Mouse (Mus musculus): Measurements from ENCODE around the gene Tsku. TPM values are rescaled to one million over a fixed set of nuclear protein-coding genes. Genes with fewer than 3 reads are reported as not detected.

Gene Tsku
- polyA plus RNA-seq, 1 experiment from 2014 or later = 11.3 TPM

- H3K36me3 ChIP-seq (ENCODE audit: control insufficient read depth, insufficient read depth, low read length) = no peaks in the 10 kb centered on the region
- H3K4me2 ChIP-seq (ENCODE audit: low read depth) = no peak overlapping the region
- WGBS = 88% methylated on average over 7 of the region's 7 CpGs
- DNase-seq (ENCODE audit: low spot score) = no peak
- no peaks in the 10 kb centered on the region for H3K27me3 ChIP-seq (ENCODE audit: control insufficient read depth, insufficient read depth, low read length)
- H3K9ac ChIP-seq (ENCODE audit: low read length) = no peak overlapping the region
- no peak overlapping the region for H3K27ac ChIP-seq (ENCODE audit: low read depth, low read length)
- ATAC-seq (ENCODE audit: insufficient read depth, low FRiP score, low TSS enrichment) = no peak
- H3K4me3 ChIP-seq (ENCODE audit: low read depth, low read length) = no peak overlapping the region
- H3K4me1 ChIP-seq (ENCODE audit: control insufficient read depth, insufficient read depth, low read length) = no peaks in the 10 kb centered on the region
- H3K9me3 ChIP-seq (ENCODE audit: control insufficient read depth, low read length) = no peaks in the 10 kb centered on the region
These were observed 35.1 kb downstream of the Tsku start for GRCm38 (mm10) chr7:98326051-98326450.

GRCm38 (mm10) chr7:98324228-98324627 is 36.9 kb downstream of the Tsku start:
- no peak overlapping the region for H3K9ac ChIP-seq (ENCODE audit: low read length)
- H3K4me3 ChIP-seq (ENCODE audit: low read depth, low read length) = no peak overlapping the region
- no peak overlapping the region for H3K4me2 ChIP-seq (ENCODE audit: low read depth)
- H3K27me3 ChIP-seq (ENCODE audit: control insufficient read depth, insufficient read depth, low read length) = no peaks in the 10 kb centered on the region
- ATAC-seq (ENCODE audit: insufficient read depth, low FRiP score, low TSS enrichment) (no peak), DNase-seq (ENCODE audit: low spot score) (no peak)
- no peaks in the 10 kb centered on the region for H3K9me3 ChIP-seq (ENCODE audit: control insufficient read depth, low read length)
- no peaks in the 10 kb centered on the region for H3K36me3 ChIP-seq (ENCODE audit: control insufficient read depth, insufficient read depth, low read length)
- no peak overlapping the region for H3K27ac ChIP-seq (ENCODE audit: low read depth, low read length)
- no peaks in the 10 kb centered on the region for H3K4me1 ChIP-seq (ENCODE audit: control insufficient read depth, insufficient read depth, low read length)
- 81% methylated on average over 1 of the region's 1 CpGs for WGBS

- no peak overlapping the region for H3K9ac ChIP-seq (ENCODE audit: low read length)
- 34% methylated on average over 5 of the region's 5 CpGs for WGBS
- no peaks in the 10 kb centered on the region for H3K36me3 ChIP-seq (ENCODE audit: control insufficient read depth, insufficient read depth, low read length)
- DNase-seq (ENCODE audit: low spot score) (no peak), ATAC-seq (ENCODE audit: insufficient read depth, low FRiP score, low TSS enrichment) (no peak)
- H3K4me1 ChIP-seq (ENCODE audit: control insufficient read depth, insufficient read depth, low read length) = no peaks in the 10 kb centered on the region
- H3K4me3 ChIP-seq (ENCODE audit: low read depth, low read length) = no peak overlapping the region
- no peak overlapping the region for H3K27ac ChIP-seq (ENCODE audit: low read depth, low read length)
- H3K9me3 ChIP-seq (ENCODE audit: control insufficient read depth, low read length) = no peaks in the 10 kb centered on the region
- H3K4me2 ChIP-seq (ENCODE audit: low read depth) = no peak overlapping the region
- no peaks in the 10 kb centered on the region for H3K27me3 ChIP-seq (ENCODE audit: control insufficient read depth, insufficient read depth, low read length)
These were observed 37.7 kb downstream of the Tsku start for GRCm38 (mm10) chr7:98323288-98324019.

GRCm38 (mm10) chr7:98322415-98322814 is 38.7 kb downstream of the Tsku start:
- Histone ChIP-seq H3K9ac (ENCODE audit: low read length) (no peak overlapping the region), H3K4me2 (ENCODE audit: low read depth) (no peak overlapping the region), H3K4me1 (ENCODE audit: control insufficient read depth, insufficient read depth, low read length) (no peaks in the 10 kb centered on the region), H3K27me3 (ENCODE audit: control insufficient read depth, insufficient read depth, low read length) (no peaks in the 10 kb centered on the region), H3K4me3 (ENCODE audit: low read depth, low read length) (no peak overlapping the region), H3K36me3 (ENCODE audit: control insufficient read depth, insufficient read depth, low read length) (no peaks in the 10 kb centered on the region), H3K9me3 (ENCODE audit: control insufficient read depth, low read length) (no peaks in the 10 kb centered on the region), H3K27ac (ENCODE audit: low read depth, low read length) (no peak overlapping the region)
- WGBS = 83% methylated on average over 3 of the region's 3 CpGs
- DNase-seq (ENCODE audit: low spot score) (no peak), ATAC-seq (ENCODE audit: insufficient read depth, low FRiP score, low TSS enrichment) (no peak)

- Histone ChIP-seq H3K4me1 (ENCODE audit: control insufficient read depth, insufficient read depth, low read length) (no peaks in the 10 kb centered on the region), H3K27me3 (ENCODE audit: control insufficient read depth, insufficient read depth, low read length) (no peaks in the 10 kb centered on the region), H3K4me2 (ENCODE audit: low read depth) (no peak within 1 kb of the TSS), H3K4me3 (ENCODE audit: low read depth, low read length) (no peak within 1 kb of the TSS), H3K27ac (ENCODE audit: low read depth, low read length) (no peak within 1 kb of the TSS), H3K36me3 (ENCODE audit: control insufficient read depth, insufficient read depth, low read length) (no peaks in the 10 kb centered on the region), H3K9me3 (ENCODE audit: control insufficient read depth, low read length) (no peaks in the 10 kb centered on the region), H3K9ac (ENCODE audit: low read length) (no peak within 1 kb of the TSS)
- DNase-seq (ENCODE audit: low spot score) = no peak
- 91% methylated on average over 2 of the region's 2 CpGs for WGBS
- no peak for ATAC-seq (ENCODE audit: insufficient read depth, low FRiP score, low TSS enrichment)
These were observed 40.0 kb downstream of the Tsku start, which contains the start of gene Acer3 for GRCm38 (mm10) chr7:98321083-98321482. Gene Acer3, minus strand, starts transcription at chr7:98321208.

GRCm38 (mm10) chr7:98320006-98320556 is 41.0 kb downstream of the Tsku start:
- H3K27ac ChIP-seq (ENCODE audit: low read depth, low read length) = no peak overlapping the region
- H3K4me1 ChIP-seq (ENCODE audit: control insufficient read depth, insufficient read depth, low read length) = no peaks in the 10 kb centered on the region
- no peaks in the 10 kb centered on the region for H3K36me3 ChIP-seq (ENCODE audit: control insufficient read depth, insufficient read depth, low read length)
- H3K4me3 ChIP-seq (ENCODE audit: low read depth, low read length) = no peak overlapping the region
- ATAC-seq (ENCODE audit: insufficient read depth, low FRiP score, low TSS enrichment) = no peak
- no peaks in the 10 kb centered on the region for H3K27me3 ChIP-seq (ENCODE audit: control insufficient read depth, insufficient read depth, low read length)
- H3K4me2 ChIP-seq (ENCODE audit: low read depth) = no peak overlapping the region
- no peak for DNase-seq (ENCODE audit: low spot score)
- 86% methylated on average over 7 of the region's 7 CpGs for WGBS
- no peaks in the 10 kb centered on the region for H3K9me3 ChIP-seq (ENCODE audit: control insufficient read depth, low read length)
- H3K9ac ChIP-seq (ENCODE audit: low read length) = no peak overlapping the region

GRCm38 (mm10) chr7:98316568-98316967 is 44.6 kb downstream of the Tsku start:
- WGBS = 41% methylated on average over 2 of the region's 2 CpGs
- ATAC-seq (ENCODE audit: insufficient read depth, low FRiP score, low TSS enrichment) = no peak

GRCm38 (mm10) chr7:98315087-98315486 is 46.0 kb downstream of the Tsku start:
- DNase-seq (ENCODE audit: low spot score) (no peak), ATAC-seq (ENCODE audit: insufficient read depth, low FRiP score, low TSS enrichment) (no peak)
- 91% methylated on average over 2 of the region's 2 CpGs for WGBS

More at GRCm38 (mm10) chr7:98316568-98316967, 44.6 kb downstream of the Tsku start:
- DNase-seq (ENCODE audit: low spot score) = no peak
- Histone ChIP-seq H3K27ac (ENCODE audit: low read depth, low read length) (no peak overlapping the region), H3K36me3 (ENCODE audit: control insufficient read depth, insufficient read depth, low read length) (no peaks in the 10 kb centered on the region), H3K27me3 (ENCODE audit: control insufficient read depth, insufficient read depth, low read length) (no peaks in the 10 kb centered on the region), H3K4me2 (ENCODE audit: low read depth) (no peak overlapping the region), H3K9me3 (ENCODE audit: control insufficient read depth, low read length) (no peaks in the 10 kb centered on the region), H3K4me3 (ENCODE audit: low read depth, low read length) (no peak overlapping the region), H3K9ac (ENCODE audit: low read length) (no peak overlapping the region), H3K4me1 (ENCODE audit: control insufficient read depth, insufficient read depth, low read length) (no peaks in the 10 kb centered on the region)

More at GRCm38 (mm10) chr7:98315087-98315486, 46.0 kb downstream of the Tsku start:
- no peaks in the 10 kb centered on the region for H3K4me1 ChIP-seq (ENCODE audit: control insufficient read depth, insufficient read depth, low read length)
- H3K4me3 ChIP-seq (ENCODE audit: low read depth, low read length) = no peak overlapping the region
- H3K27ac ChIP-seq (ENCODE audit: low read depth, low read length) = no peak overlapping the region
- H3K9me3 ChIP-seq (ENCODE audit: control insufficient read depth, low read length) = no peaks in the 10 kb centered on the region
- no peak overlapping the region for H3K9ac ChIP-seq (ENCODE audit: low read length)
- H3K36me3 ChIP-seq (ENCODE audit: control insufficient read depth, insufficient read depth, low read length) = no peaks in the 10 kb centered on the region
- H3K4me2 ChIP-seq (ENCODE audit: low read depth) = no peak overlapping the region
- H3K27me3 ChIP-seq (ENCODE audit: control insufficient read depth, insufficient read depth, low read length) = no peaks in the 10 kb centered on the region
